Mouse (Mus musculus): ENCODE results near the gene Otulin. TPM values are rescaled to one million over a fixed set of nuclear protein-coding genes. Genes with fewer than 3 reads are reported as not detected.
A peak's percentile ranks its signal among the peaks of the same experiment; 100 is the strongest.

Gene Otulin
- total and polyA plus RNA-seq, 2 experiments, result 29.7 to 58.0 TPM

DNA sequence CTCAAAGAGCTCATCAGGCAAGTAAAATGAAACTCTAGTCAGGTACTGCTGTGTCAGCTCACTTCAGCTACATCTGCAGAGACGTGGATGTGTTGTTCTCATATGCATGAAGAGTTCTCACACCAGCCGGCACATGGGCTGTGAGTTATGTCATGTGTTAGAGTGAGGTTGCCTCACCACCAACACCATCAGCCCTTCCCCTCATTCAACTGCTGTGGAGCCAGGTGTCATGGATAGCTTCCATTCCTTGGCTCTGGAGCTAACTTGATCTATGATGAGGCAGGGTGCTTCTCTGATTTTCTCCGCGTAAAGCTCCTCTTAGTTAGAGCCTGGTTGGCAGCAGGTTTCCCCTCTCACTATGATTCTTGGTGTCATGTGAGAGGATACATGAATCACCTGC is 60.1 kb downstream of the Otulin start:
- WGBS, result 97% methylated on average over 4 of the region's 4 CpGs

GRCm38 (mm10) chr15:27569924-27570323 is 60.6 kb downstream of the Otulin start:
- Histone ChIP-seq H3K4me1 (ENCODE audit: control insufficient read depth, insufficient read depth, low read length) (peaks cover 4% of the 10 kb centered on the region; the same call in 1 of the 2 replicates), H3K36me3 (ENCODE audit: control insufficient read depth, insufficient read depth, low read length) (peaks cover 9% of the 10 kb centered on the region), H3K27ac (replicated peaks; ENCODE audit: insufficient read depth, low read depth, low read length) (no peak overlapping the region), H3K4me3 (ENCODE audit: insufficient read depth, low read depth, low read length) (no peak overlapping the region), H3K79me2 (ENCODE audit: control insufficient read depth, insufficient read depth, low read length) (no peaks in the 10 kb centered on the region), H3K27me3 (ENCODE audit: control insufficient read depth, insufficient read depth, low read length) (no peaks in the 10 kb centered on the region), H3K9ac (ENCODE audit: low read depth, low read length) (no peak overlapping the region)
- peak; percentile 63 for DNase-seq (ENCODE audit: extremely low read depth, low read depth, low spot score)
- TF ChIP-seq CTCF (IDR thresholded peaks at IDR 0.05; ENCODE audit: low read depth, low read length) (no peak), POLR2A (IDR thresholded peaks at IDR 0.05; ENCODE audit: extremely low read depth, insufficient read depth, low read length) (no peak)
- 49% methylated on average over 2 of the region's 2 CpGs for WGBS

More for the DNA sequence above, 60.1 kb downstream of the Otulin start:
- H3K4me3 ChIP-seq (ENCODE audit: insufficient read depth, low read depth, low read length), result no peak overlapping the region
- no peak for DNase-seq (ENCODE audit: extremely low read depth, low read depth, low spot score)
- H3K79me2 ChIP-seq (ENCODE audit: control insufficient read depth, insufficient read depth, low read length), result no peaks in the 10 kb centered on the region
- no peak for TF ChIP-seq POLR2A (IDR thresholded peaks at IDR 0.05; ENCODE audit: extremely low read depth, insufficient read depth, low read length)
- TF ChIP-seq CTCF (IDR thresholded peaks at IDR 0.05; ENCODE audit: low read depth, low read length), result no peak
- no peak overlapping the region for H3K27ac ChIP-seq (replicated peaks; ENCODE audit: insufficient read depth, low read depth, low read length)
- H3K36me3 ChIP-seq (ENCODE audit: control insufficient read depth, insufficient read depth, low read length), result peaks cover 9% of the 10 kb centered on the region
- H3K4me1 ChIP-seq (ENCODE audit: control insufficient read depth, insufficient read depth, low read length), result peaks cover 4% of the 10 kb centered on the region; the same call in 1 of the 2 replicates
- no peak overlapping the region for H3K9ac ChIP-seq (ENCODE audit: low read depth, low read length)
- no peaks in the 10 kb centered on the region for H3K27me3 ChIP-seq (ENCODE audit: control insufficient read depth, insufficient read depth, low read length)

GRCm38 (mm10) chr15:27568371-27568770 is 62.1 kb downstream of the Otulin start:
- Histone ChIP-seq H3K36me3 (ENCODE audit: control insufficient read depth, insufficient read depth, low read length) (peaks cover 9% of the 10 kb centered on the region), H3K27ac (replicated peaks; ENCODE audit: insufficient read depth, low read depth, low read length) (no peak overlapping the region), H3K9ac (ENCODE audit: low read depth, low read length) (no peak overlapping the region), H3K79me2 (ENCODE audit: control insufficient read depth, insufficient read depth, low read length) (no peaks in the 10 kb centered on the region), H3K4me3 (ENCODE audit: insufficient read depth, low read depth, low read length) (no peak overlapping the region), H3K4me1 (ENCODE audit: control insufficient read depth, insufficient read depth, low read length) (peaks cover 7% of the 10 kb centered on the region; the same call in 1 of the 2 replicates), H3K27me3 (ENCODE audit: control insufficient read depth, insufficient read depth, low read length) (no peaks in the 10 kb centered on the region)
- no peak for DNase-seq (ENCODE audit: extremely low read depth, low read depth, low spot score)
- WGBS, result 96% methylated on average over 6 of the region's 6 CpGs
- TF ChIP-seq CTCF (IDR thresholded peaks at IDR 0.05; ENCODE audit: low read depth, low read length) (no peak), POLR2A (IDR thresholded peaks at IDR 0.05; ENCODE audit: extremely low read depth, insufficient read depth, low read length) (no peak)

- Histone ChIP-seq H3K27ac (replicated peaks; ENCODE audit: insufficient read depth, low read depth, low read length) (no peak overlapping the region), H3K4me1 (ENCODE audit: control insufficient read depth, insufficient read depth, low read length) (peaks cover 7% of the 10 kb centered on the region; the same call in 1 of the 2 replicates), H3K36me3 (ENCODE audit: control insufficient read depth, insufficient read depth, low read length) (peaks cover 9% of the 10 kb centered on the region; the same call in 1 of the 2 replicates), H3K9ac (ENCODE audit: low read depth, low read length) (no peak overlapping the region), H3K27me3 (ENCODE audit: control insufficient read depth, insufficient read depth, low read length) (no peaks in the 10 kb centered on the region), H3K79me2 (ENCODE audit: control insufficient read depth, insufficient read depth, low read length) (no peaks in the 10 kb centered on the region), H3K4me3 (ENCODE audit: insufficient read depth, low read depth, low read length) (no peak overlapping the region)
- no peak for DNase-seq (ENCODE audit: extremely low read depth, low read depth, low spot score)
- 96% methylated on average over 16 of the region's 16 CpGs for WGBS
- TF ChIP-seq POLR2A (IDR thresholded peaks at IDR 0.05; ENCODE audit: extremely low read depth, insufficient read depth, low read length), result no peak
- TF ChIP-seq CTCF (IDR thresholded peaks at IDR 0.05; ENCODE audit: low read depth, low read length), result no peak
Observed at GRCm38 (mm10) chr15:27567356-27567755, 63.1 kb downstream of the Otulin start.

DNA sequence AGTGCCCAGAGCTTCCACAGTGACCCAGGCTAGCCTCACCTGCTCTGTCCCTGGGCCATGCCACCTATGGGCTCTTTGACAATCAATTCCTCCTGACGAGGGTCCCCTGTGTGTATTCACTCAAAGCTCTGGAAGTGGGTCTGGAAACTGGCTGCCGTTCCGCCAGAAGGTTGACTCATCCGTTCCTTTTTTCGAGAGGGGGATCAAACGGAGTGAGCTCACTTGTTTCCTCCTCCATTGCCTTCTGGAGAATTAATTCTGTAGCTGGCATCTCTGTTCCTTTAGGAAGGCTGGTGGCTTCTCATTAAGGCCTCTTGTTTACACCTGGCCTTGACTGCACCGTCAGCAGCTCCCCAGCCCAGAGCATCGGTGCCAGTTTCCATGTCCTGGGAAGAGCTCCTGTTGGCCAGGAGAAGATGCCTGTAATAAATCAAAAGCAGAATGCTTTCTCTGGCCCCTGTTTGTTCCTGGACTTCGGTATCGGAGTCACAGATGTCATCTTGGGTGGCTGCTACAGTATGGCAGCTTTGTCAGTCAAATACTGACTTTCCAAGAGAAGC is 64.8 kb downstream of the Otulin start:
- H3K4me3 ChIP-seq (ENCODE audit: insufficient read depth, low read depth, low read length), result no peak overlapping the region
- WGBS, result 93% methylated on average over 10 of the region's 10 CpGs
- H3K9ac ChIP-seq (ENCODE audit: low read depth, low read length), result no peak overlapping the region
- peaks cover 4% of the 10 kb centered on the region; the same call in 1 of the 2 replicates for H3K36me3 ChIP-seq (ENCODE audit: control insufficient read depth, insufficient read depth, low read length)
- no peak for DNase-seq (ENCODE audit: extremely low read depth, low read depth, low spot score)
- H3K79me2 ChIP-seq (ENCODE audit: control insufficient read depth, insufficient read depth, low read length), result no peaks in the 10 kb centered on the region
- TF ChIP-seq POLR2A (IDR thresholded peaks at IDR 0.05; ENCODE audit: extremely low read depth, insufficient read depth, low read length) (no peak), CTCF (IDR thresholded peaks at IDR 0.05; ENCODE audit: low read depth, low read length) (no peak)
- H3K27ac ChIP-seq (replicated peaks; ENCODE audit: insufficient read depth, low read depth, low read length), result no peak overlapping the region
- H3K4me1 ChIP-seq (ENCODE audit: control insufficient read depth, insufficient read depth, low read length), result peaks cover 11% of the 10 kb centered on the region; the same call in 1 of the 2 replicates
- H3K27me3 ChIP-seq (ENCODE audit: control insufficient read depth, insufficient read depth, low read length), result no peaks in the 10 kb centered on the region

Measured in liver, adult 2 months (tissue).